Mouse (Mus musculus) liver, embryonic 14.5 days (tissue): ENCODE data around the gene Toe1. TPM values are rescaled to one million over a fixed set of nuclear protein-coding genes. Genes with fewer than 3 reads are reported as not detected.

ENCODE experiments used
- ATAC-seq: fragments of 200-750 bp; cut with Nextera tagmentation; 2 replicates; pipeline ENCODE4 v1.8.0; 2017; ENCODE audit warnings: moderate number of reproducible peaks, mild to moderate bottlenecking, moderate library complexity; ENCODE audit not compliant: insufficient read depth
- DNase-seq, 3 experiments: peaks; one replicate each; pipeline ENCODE4 v3.0.0-alpha.2; 2012 to 2013; ENCODE audit warnings: low read depth in 3 of 3, low spot score in 3 of 3
- H3K27ac ChIP-seq: fragments of 300-500 bp; sonication (generic); 2 replicates; pipeline ENCODE4 v1.5.1; 2014; ENCODE audit warnings: moderate library complexity, mild to moderate bottlenecking, control low read depth, inconsistent platforms
- H3K27me3 ChIP-seq: fragments of 300-500 bp; sonication (generic); 2 replicates; pipeline ENCODE4 v1.6.1; 2014; ENCODE audit warnings: mild to moderate bottlenecking, low read length, moderate library complexity; ENCODE audit not compliant: control insufficient read depth, insufficient read depth
- H3K36me3 ChIP-seq: fragments of 300-500 bp; sonication (generic); replicated peaks from 2 replicates; pipeline ENCODE4 v1.6.1; 2014; ENCODE audit warnings: low read depth; ENCODE audit not compliant: control insufficient read depth, insufficient read depth
- H3K4me1 ChIP-seq, 2 experiments: fragments of 200-500 bp in 1 of 2; fragments of 300-500 bp in 1 of 2; sonication (generic) in 1 of 2; replicated peaks; 2 replicates each; pipeline ENCODE4 v1.6.1; 2012 to 2014; ENCODE audit warnings: antibody characterized with exemption in 1 of 2, inconsistent platforms in 1 of 2, low read length in 1 of 2; ENCODE audit not compliant: control insufficient read depth in 2 of 2, insufficient read depth in 2 of 2
- H3K4me2 ChIP-seq: fragments of 300-500 bp; sonication (generic); 2 replicates; pipeline ENCODE4 v1.6.1; 2014; ENCODE audit warnings: low read depth, mild to moderate bottlenecking, control low read depth, moderate library complexity
- H3K4me3 ChIP-seq, 2 experiments: fragments of 200-500 bp in 1 of 2; fragments of 300-500 bp in 1 of 2; sonication (generic) in 1 of 2; 2 replicates each; pipeline ENCODE4 v1.5.1; 2012 to 2014; ENCODE audit warnings: low read depth in 2 of 2, low read length in 2 of 2, mild to moderate bottlenecking in 2 of 2, control low read depth in 1 of 2, inconsistent platforms in 1 of 2, moderate library complexity in 1 of 2; ENCODE audit not compliant: insufficient read depth in 1 of 2
- H3K9ac ChIP-seq: fragments of 300-500 bp; sonication (generic); replicated peaks from 2 replicates; pipeline ENCODE4 v1.6.1; 2014; ENCODE audit warnings: mild to moderate bottlenecking, control low read depth, moderate library complexity
- H3K9me3 ChIP-seq: fragments of 300-500 bp; sonication (generic); 2 replicates; pipeline ENCODE4 v1.6.1; 2016; ENCODE audit warnings: low read length, mixed read lengths; ENCODE audit not compliant: control insufficient read depth
- CTCF ChIP-seq: IDR thresholded peaks from 2 replicates; pipeline ENCODE4 v1.5.1; 2016; ENCODE audit warnings: antibody characterized with exemption, low read depth, control low read depth
- EP300 ChIP-seq: IDR thresholded peaks from 2 replicates; pipeline ENCODE4 v1.6.1; 2016; ENCODE audit warnings: antibody characterized with exemption, low read depth
- WGBS: fragments of 180-500 bp; shearing (Covaris S2); extraction: QIAGEN DNeasy Blood & Tissue Kit; methylation state at CpG from one replicate; pipeline ENCODE4 v1.1.7; 2014; ENCODE audit not compliant: insufficient replicate concordance; 5-methylcytosine and 5-hydroxymethylcytosine counted together
- polyA plus RNA-seq, 2 experiments: library from polyadenylated mRNA; depleted of rRNA in 1 of 2; stranded (reverse) in 1 of 2; unstranded in 1 of 2; fragments of >200 nt; fragmentation: Nextera tagmentation in 1 of 2; extraction: Ambion mirVana in 1 of 2; gene quantifications; 2 replicates each; pipeline versions ENCODE4 v1.2.1 to v1.2.3; 2012 to 2014

Gene Toe1
- polyA plus RNA-seq, 2 experiments = 14.2 to 14.7 TPM

DNA sequence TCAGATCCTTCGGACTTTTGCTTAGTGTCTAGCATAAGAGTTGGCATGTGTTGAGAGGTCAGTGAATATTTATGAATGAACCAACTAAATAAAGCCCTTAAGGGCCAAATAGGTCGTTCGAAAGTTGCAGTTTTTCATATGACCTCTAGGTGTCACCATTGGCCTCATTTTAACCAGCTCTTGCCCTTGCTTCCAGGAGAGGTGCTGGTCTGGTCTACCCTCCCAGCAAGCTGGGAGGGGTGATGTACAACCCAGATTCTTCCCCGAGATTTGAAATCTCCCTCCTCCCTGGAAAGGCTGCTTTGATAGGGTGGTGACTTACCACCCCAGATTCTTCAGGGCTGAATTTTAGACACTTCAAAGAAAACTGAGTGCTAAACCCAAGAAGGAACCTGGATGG, 20.4 kb upstream of the Toe1 start:
- H3K27me3 ChIP-seq = no peaks in the 10 kb centered on the region
- H3K9me3 ChIP-seq = no peaks in the 10 kb centered on the region
- no peak overlapping the region for H3K9ac ChIP-seq
- peaks cover 0 to 10% of the 10 kb centered on the region in 2 experiments; a peak in 3 of 4 replicates for H3K4me1 ChIP-seq
- H3K27ac ChIP-seq = no peak overlapping the region
- 0% methylated on average over 4 of the region's 4 CpGs for WGBS
- H3K4me3 ChIP-seq = no peak overlapping the region
- H3K4me2 ChIP-seq = no peak overlapping the region
- no peak for TF ChIP-seq EP300
- peak; percentile 76 for TF ChIP-seq CTCF
- DNase-seq (peak; percentile 47 to 55 (median 53)), ATAC-seq (peak; percentile 20; the same call in 1 of the 2 replicates)
- H3K36me3 ChIP-seq = no peaks in the 10 kb centered on the region

DNA sequence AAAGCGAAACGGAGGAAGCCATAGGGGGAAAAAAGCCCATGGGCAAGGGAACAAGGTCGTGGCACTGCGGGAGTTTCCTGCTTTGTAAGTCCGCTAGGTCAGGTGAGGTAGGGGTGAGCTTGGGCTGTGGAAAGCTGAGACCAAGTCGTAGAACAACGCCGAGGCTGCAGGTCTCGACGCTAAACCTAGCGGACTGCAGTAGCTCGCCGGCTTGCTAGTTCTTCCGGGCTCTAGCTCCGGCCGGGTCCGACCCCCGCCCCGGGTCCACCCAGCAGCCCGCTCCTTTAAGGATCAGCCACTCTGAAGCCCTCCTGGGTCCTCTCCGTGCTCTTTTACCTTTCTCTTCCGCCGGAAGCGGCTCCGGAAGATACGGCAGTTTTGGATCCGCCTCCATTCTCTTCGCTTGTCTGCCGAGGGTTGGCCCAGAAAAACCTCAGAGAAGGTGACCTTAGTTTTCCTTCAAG, 17.1 kb upstream of the Toe1 start:
- TF ChIP-seq CTCF (no peak), EP300 (no peak)
- H3K36me3 ChIP-seq = no peaks in the 10 kb centered on the region
- H3K27me3 ChIP-seq = peaks cover 9% of the 10 kb centered on the region
- H3K4me3 ChIP-seq = peak overlapping the region; percentile 68 to 77
- peak; percentile 47; the same call in 1 of the 2 replicates for ATAC-seq
- H3K4me1 ChIP-seq = peaks cover 3 to 10% of the 10 kb centered on the region in 2 experiments; a peak in 3 of 4 replicates
- peak overlapping the region; percentile 70 for H3K4me2 ChIP-seq
- WGBS = under 1% methylated on average over 29 of the region's 29 CpGs
- no peaks in the 10 kb centered on the region for H3K9me3 ChIP-seq
- peak overlapping the region; percentile 89 for H3K9ac ChIP-seq
- no peak overlapping the region for H3K27ac ChIP-seq
- DNase-seq = peak; percentile 35 to 49 (median 45)

DNA sequence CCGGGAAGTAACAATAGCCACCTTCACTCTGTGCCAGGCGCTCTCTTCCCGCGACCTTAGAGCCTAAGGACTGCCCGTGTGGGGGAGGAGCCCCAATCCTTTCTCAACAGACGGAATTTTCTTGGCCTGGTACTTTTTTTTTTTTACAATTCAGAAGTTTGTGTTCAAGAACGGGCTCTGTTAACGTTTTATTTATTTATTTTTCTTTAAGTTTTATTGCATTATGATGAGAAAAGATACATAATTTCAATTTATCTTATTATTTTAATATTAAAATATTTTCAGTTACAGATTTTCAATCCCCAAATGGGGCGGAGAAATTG, 14.2 kb upstream of the Toe1 start, which contains the start of gene Hpdl:
TSS of gene Hpdl (minus strand) at position 14 of the 323 bp plus-strand sequence.
- Histone ChIP-seq H3K4me2 (peak within 1 kb of the TSS; percentile 76), H3K4me1 (peaks cover 3 to 10% of the 10 kb centered on the region in 2 experiments; a peak in 3 of 4 replicates), H3K36me3 (no peaks in the 10 kb centered on the region), H3K9ac (peak within 1 kb of the TSS; percentile 47), H3K9me3 (no peaks in the 10 kb centered on the region), H3K4me3 (peak within 1 kb of the TSS; percentile 46 to 72), H3K27me3 (peaks cover 9% of the 10 kb centered on the region), H3K27ac (no peak within 1 kb of the TSS)
- WGBS = 9% methylated on average over 9 of the region's 9 CpGs
- DNase-seq (no peak), ATAC-seq (peak; percentile 39; the same call in 1 of the 2 replicates)
- TF ChIP-seq EP300 (no peak), CTCF (no peak)

DNA sequence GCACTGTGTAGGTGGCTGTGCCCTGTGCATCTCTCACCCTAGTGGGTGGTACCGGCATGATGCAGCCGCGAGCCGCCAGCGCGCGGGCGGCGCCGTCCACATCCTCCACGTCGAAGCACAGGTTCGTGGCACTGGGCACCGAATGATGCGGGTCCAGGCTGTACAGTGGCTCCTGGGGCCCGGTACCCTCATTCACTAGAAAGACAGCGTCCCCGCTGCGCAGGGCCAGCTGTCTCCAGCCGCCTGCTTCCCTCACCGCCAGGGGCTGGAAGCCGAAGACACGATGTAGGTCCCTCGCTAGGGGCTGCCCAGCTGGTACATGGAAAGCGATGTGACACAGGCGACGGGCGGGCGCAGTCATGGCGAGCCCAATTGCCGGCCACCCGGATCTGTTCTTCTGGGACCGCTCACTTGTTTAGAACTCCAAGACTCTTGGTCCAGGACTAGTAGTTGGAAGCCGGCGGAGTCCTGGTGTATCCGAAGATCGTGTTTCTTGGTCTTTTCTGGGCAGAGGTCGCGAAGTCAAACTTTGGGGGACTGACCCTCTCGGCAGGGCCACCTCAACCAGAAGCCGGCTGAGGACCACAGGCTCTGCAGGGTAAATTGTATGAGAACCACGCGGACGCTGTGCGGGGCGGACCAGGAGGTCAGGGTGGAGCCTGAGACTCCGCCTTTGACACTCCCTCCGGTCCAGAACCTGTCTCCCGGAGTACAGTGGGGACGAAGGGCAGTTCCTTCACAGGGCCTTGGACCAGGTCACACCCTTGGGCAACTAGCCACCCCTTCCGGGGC, 13.7 kb upstream of the Toe1 start:
- peaks cover 3 to 10% of the 10 kb centered on the region in 2 experiments; a peak in 3 of 4 replicates for H3K4me1 ChIP-seq
- H3K4me3 ChIP-seq = peak overlapping the region; percentile 46 to 72
- no peaks in the 10 kb centered on the region for H3K36me3 ChIP-seq
- H3K9ac ChIP-seq = peak overlapping the region; percentile 47
- peak overlapping the region; percentile 76 for H3K4me2 ChIP-seq
- WGBS = under 1% methylated on average over 51 of the region's 51 CpGs
- no peak overlapping the region for H3K27ac ChIP-seq
- TF ChIP-seq CTCF (peak; percentile 63), EP300 (no peak)
- peak; percentile 39 to 52 (median 48) for DNase-seq
- H3K27me3 ChIP-seq = peaks cover 9% of the 10 kb centered on the region
- no peaks in the 10 kb centered on the region for H3K9me3 ChIP-seq
- ATAC-seq = peak; percentile 73
